Mouse (Mus musculus) bone marrow, adult 2 months (tissue): ENCODE data around the gene Slc43a3.

ENCODE experiments used
- CTCF ChIP-seq: fragments of 200-500 bp; IDR thresholded peaks from 2 replicates; pipeline ENCODE4 v1.5.1; 2011; ENCODE audit warnings: low read length, control low read depth; ENCODE audit not compliant: control insufficient read depth, insufficient read depth
- POLR2A ChIP-seq: fragments of 200-500 bp; IDR thresholded peaks from 2 replicates; pipeline ENCODE4 v1.6.1; 2011; ENCODE audit warnings: low read depth, mild to moderate bottlenecking, control low read depth, low read length, borderline replicate concordance; ENCODE audit not compliant: control insufficient read depth

GRCm38 (mm10) chr2:84939711-84940110 is 3.3 kb downstream of the Slc43a3 start:
- TF ChIP-seq CTCF (no peak), POLR2A (no peak)
